Mouse (Mus musculus): ENCODE data around the gene Slc22a23. TPM values are rescaled to one million over a fixed set of nuclear protein-coding genes. Genes with fewer than 3 reads are reported as not detected.

Slc22a23 gene
- total and polyA plus RNA-seq, 3 experiments: 11.1 to 14.2 (median 12.2) TPM

DNA sequence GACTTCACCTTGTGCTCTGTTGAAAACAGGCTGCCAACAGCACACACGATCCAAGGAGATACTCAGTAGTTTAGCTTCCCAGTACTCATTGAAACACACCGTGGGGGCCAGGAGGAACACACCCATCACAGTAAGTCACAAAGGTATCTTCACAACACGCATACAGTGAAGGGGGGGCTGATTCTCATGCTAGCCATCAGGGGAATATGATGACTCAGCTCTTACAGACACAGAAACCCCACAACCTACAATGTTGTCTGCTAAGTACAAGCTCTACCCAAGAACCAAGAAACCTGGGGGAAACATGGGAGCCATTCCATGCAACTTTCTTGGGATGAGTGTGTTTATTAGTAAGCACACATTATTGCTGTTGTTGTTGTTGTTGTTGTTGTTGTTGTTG is 86.2 kb downstream of the Slc22a23 start:
- 91% methylated on average over 3 of the region's 3 CpGs for WGBS
- no peak for DNase-seq
- no peak overlapping the region for H3K9ac ChIP-seq (ENCODE audit: low read depth, low read length)
- no peak overlapping the region for H3K27ac ChIP-seq
- peaks cover 8% of the 10 kb centered on the region; the same call in 1 of the 2 replicates for H3K4me1 ChIP-seq (ENCODE audit: control insufficient read depth, insufficient read depth, low read length)
- H3K79me2 ChIP-seq (replicated peaks; ENCODE audit: control insufficient read depth, insufficient read depth, low read length): no peaks in the 10 kb centered on the region
- intact Hi-C loops (cut with DNase I): no loop called here
- no peaks in the 10 kb centered on the region for H3K27me3 ChIP-seq (ENCODE audit: control insufficient read depth, insufficient read depth, low read length)
- TF ChIP-seq EP300 (IDR thresholded peaks at IDR 0.05; ENCODE audit: insufficient read depth, low read depth, low read length): no peak
- no peak for TF ChIP-seq CTCF (IDR thresholded peaks at IDR 0.05)
- TF ChIP-seq POLR2A (IDR thresholded peaks at IDR 0.05; ENCODE audit: insufficient read depth, low read depth, low read length): no peak
- no peak overlapping the region for H3K4me3 ChIP-seq
- H3K36me3 ChIP-seq (ENCODE audit: control insufficient read depth, insufficient read depth, low read length): no peaks in the 10 kb centered on the region

GRCm38 (mm10) chr13:34257177-34257576 is 87.8 kb downstream of the Slc22a23 start:
- intact Hi-C loops (cut with DNase I): no loop called here
- Histone ChIP-seq H3K4me3 (no peak overlapping the region), H3K27ac (no peak overlapping the region), H3K4me1 (ENCODE audit: control insufficient read depth, insufficient read depth, low read length) (peaks cover 8% of the 10 kb centered on the region; the same call in 1 of the 2 replicates), H3K27me3 (ENCODE audit: control insufficient read depth, insufficient read depth, low read length) (no peaks in the 10 kb centered on the region), H3K36me3 (ENCODE audit: control insufficient read depth, insufficient read depth, low read length) (no peaks in the 10 kb centered on the region), H3K79me2 (replicated peaks; ENCODE audit: control insufficient read depth, insufficient read depth, low read length) (no peaks in the 10 kb centered on the region), H3K9ac (ENCODE audit: low read depth, low read length) (no peak overlapping the region)
- TF ChIP-seq CTCF (IDR thresholded peaks at IDR 0.05): no peak
- TF ChIP-seq EP300 (IDR thresholded peaks at IDR 0.05; ENCODE audit: insufficient read depth, low read depth, low read length): no peak
- TF ChIP-seq POLR2A (IDR thresholded peaks at IDR 0.05; ENCODE audit: insufficient read depth, low read depth, low read length): no peak
- WGBS: 92% methylated on average over 7 of the region's 7 CpGs
- DNase-seq: no peak

DNA sequence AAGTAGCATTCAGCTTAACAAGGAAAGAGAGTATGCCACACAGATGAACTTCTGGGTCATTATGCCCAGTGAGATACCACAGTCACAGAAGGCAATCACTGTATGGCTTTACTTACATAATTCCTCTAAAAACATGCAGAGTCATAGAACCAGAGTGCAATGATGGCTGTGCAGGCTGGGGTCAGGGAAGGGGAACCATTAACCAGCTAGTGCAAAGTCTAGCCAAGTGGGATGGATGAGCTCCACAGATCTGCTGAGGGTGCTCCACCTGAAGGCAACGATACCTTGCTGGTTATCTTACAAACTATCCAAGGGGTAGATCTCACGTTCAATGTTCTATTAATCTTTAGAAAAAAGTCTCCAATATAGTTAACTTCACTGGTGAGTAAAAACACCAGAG is 88.3 kb downstream of the Slc22a23 start:
- H3K79me2 ChIP-seq (replicated peaks; ENCODE audit: control insufficient read depth, insufficient read depth, low read length): no peaks in the 10 kb centered on the region
- no peak overlapping the region for H3K9ac ChIP-seq (ENCODE audit: low read depth, low read length)
- TF ChIP-seq EP300 (IDR thresholded peaks at IDR 0.05; ENCODE audit: insufficient read depth, low read depth, low read length): no peak
- no peak for TF ChIP-seq CTCF (IDR thresholded peaks at IDR 0.05)
- no peak for TF ChIP-seq POLR2A (IDR thresholded peaks at IDR 0.05; ENCODE audit: insufficient read depth, low read depth, low read length)
- H3K27ac ChIP-seq: no peak overlapping the region
- 93% methylated on average over 2 of the region's 2 CpGs for WGBS
- no peaks in the 10 kb centered on the region for H3K36me3 ChIP-seq (ENCODE audit: control insufficient read depth, insufficient read depth, low read length)
- DNase-seq: no peak
- no peak overlapping the region for H3K4me3 ChIP-seq
- no peaks in the 10 kb centered on the region for H3K27me3 ChIP-seq (ENCODE audit: control insufficient read depth, insufficient read depth, low read length)
- H3K4me1 ChIP-seq (ENCODE audit: control insufficient read depth, insufficient read depth, low read length): peaks cover 8% of the 10 kb centered on the region; the same call in 1 of the 2 replicates
- intact Hi-C loops (cut with DNase I): no loop called here

- peaks cover 8% of the 10 kb centered on the region; the same call in 1 of the 2 replicates for H3K4me1 ChIP-seq (ENCODE audit: control insufficient read depth, insufficient read depth, low read length)
- H3K4me3 ChIP-seq: no peak overlapping the region
- H3K27ac ChIP-seq: no peak overlapping the region; the same call in 1 of the 2 replicates
- peak in 1 of 2 experiments; percentile 17 for DNase-seq
- H3K36me3 ChIP-seq (ENCODE audit: control insufficient read depth, insufficient read depth, low read length): no peaks in the 10 kb centered on the region
- no peaks in the 10 kb centered on the region for H3K27me3 ChIP-seq (ENCODE audit: control insufficient read depth, insufficient read depth, low read length)
- H3K79me2 ChIP-seq (replicated peaks; ENCODE audit: control insufficient read depth, insufficient read depth, low read length): no peaks in the 10 kb centered on the region
- 31% methylated on average over 3 of the region's 3 CpGs for WGBS
- no peak overlapping the region for H3K9ac ChIP-seq (ENCODE audit: low read depth, low read length)
- intact Hi-C loops (cut with DNase I): no loop called here
- TF ChIP-seq CTCF (IDR thresholded peaks at IDR 0.05) (no peak), POLR2A (IDR thresholded peaks at IDR 0.05; ENCODE audit: insufficient read depth, low read depth, low read length) (no peak), EP300 (IDR thresholded peaks at IDR 0.05; ENCODE audit: insufficient read depth, low read depth, low read length) (no peak)
These were observed 89.7 kb downstream of the Slc22a23 start for GRCm38 (mm10) chr13:34255297-34255696.

- H3K79me2 ChIP-seq (replicated peaks; ENCODE audit: control insufficient read depth, insufficient read depth, low read length): no peaks in the 10 kb centered on the region
- DNase-seq: peak; percentile 39 to 61
- H3K4me3 ChIP-seq: no peak overlapping the region
- no peak overlapping the region for H3K9ac ChIP-seq (ENCODE audit: low read depth, low read length)
- WGBS: 16% methylated on average over 5 of the region's 5 CpGs
- intact Hi-C loops (cut with DNase I): no loop called here
- no peaks in the 10 kb centered on the region for H3K36me3 ChIP-seq (ENCODE audit: control insufficient read depth, insufficient read depth, low read length)
- TF ChIP-seq POLR2A (IDR thresholded peaks at IDR 0.05; ENCODE audit: insufficient read depth, low read depth, low read length): no peak
- TF ChIP-seq CTCF (IDR thresholded peaks at IDR 0.05): no peak
- no peak for TF ChIP-seq EP300 (IDR thresholded peaks at IDR 0.05; ENCODE audit: insufficient read depth, low read depth, low read length)
- peak overlapping the region; percentile 47 for H3K27ac ChIP-seq
- H3K27me3 ChIP-seq (ENCODE audit: control insufficient read depth, insufficient read depth, low read length): no peaks in the 10 kb centered on the region
- H3K4me1 ChIP-seq (ENCODE audit: control insufficient read depth, insufficient read depth, low read length): peaks cover 8% of the 10 kb centered on the region; the same call in 1 of the 2 replicates
These were observed 90.3 kb downstream of the Slc22a23 start for GRCm38 (mm10) chr13:34254691-34255090.

- Histone ChIP-seq H3K36me3 (ENCODE audit: control insufficient read depth, insufficient read depth, low read length) (no peaks in the 10 kb centered on the region), H3K9ac (ENCODE audit: low read depth, low read length) (no peak overlapping the region), H3K27me3 (ENCODE audit: control insufficient read depth, insufficient read depth, low read length) (no peaks in the 10 kb centered on the region), H3K4me1 (ENCODE audit: control insufficient read depth, insufficient read depth, low read length) (peaks cover 8% of the 10 kb centered on the region; the same call in 1 of the 2 replicates), H3K79me2 (replicated peaks; ENCODE audit: control insufficient read depth, insufficient read depth, low read length) (no peaks in the 10 kb centered on the region), H3K4me3 (no peak overlapping the region), H3K27ac (no peak overlapping the region)
- no peak for TF ChIP-seq CTCF (IDR thresholded peaks at IDR 0.05)
- TF ChIP-seq POLR2A (IDR thresholded peaks at IDR 0.05; ENCODE audit: insufficient read depth, low read depth, low read length): no peak
- TF ChIP-seq EP300 (IDR thresholded peaks at IDR 0.05; ENCODE audit: insufficient read depth, low read depth, low read length): no peak
- intact Hi-C loops (cut with DNase I): no loop called here
- no peak for DNase-seq
- WGBS: 89% methylated on average over 3 of the region's 3 CpGs
These were observed 91.2 kb downstream of the Slc22a23 start for GRCm38 (mm10) chr13:34253736-34254135.
